Comparison of ENCODE assay signal across 9 mouse cellular contexts in genomic region chr4:6561604-6562357, GRCm38 (mm10).
A peak's percentile ranks its signal among the peaks of the same experiment; 100 is the strongest.
DNase-seq lines count a peak whose midpoint lies in the region; TF ChIP-seq lines count a peak whose summit lies in the region.
"Had no signal": no experiment of that assay in that cellular context is flagged by ENCODE, and none has a peak within 500 bp of the region (broad histone marks: within the 10 kb centered on the region; RNA-seq: fewer than 3 reads in every experiment).

No protein-coding gene starts in this region.

- DNase-seq in gastrocnemius, adult 2 months: peak; percentile 36
- DNase-seq in gastrocnemius, postnatal 36 days: no peak
- peak; percentile 48 to 50 for DNase-seq in B cell, adult 2 months
- DNase-seq in adrenal gland, postnatal 36 days: peak; percentile 15 to 32
- DNase-seq in forelimb bud, embryonic 11.5 days (ENCODE audit: low read depth, low spot score): peak; percentile 52
- peak; percentile 56 for DNase-seq in kidney, postnatal 10 days
- peak; percentile 48 for DNase-seq in lung, postnatal 36 days
- peak; percentile 64 for DNase-seq in splenic B cell, adult 2 months (ENCODE audit: low read depth, low spot score)
- DNase-seq: liver, embryonic 13.5 days had no signal

- intact Hi-C loops in gastrocnemius, adult 2 months (cut with DNase I): loop anchor here (10.0 kb wide), 1 partner anchor 1803 kb away; no protein-coding TSS in a partner anchor
- intact Hi-C loops in gastrocnemius, postnatal 36 days (cut with DNase I): loop anchor here (5.0 kb wide), 1 partner anchor 1441 kb away; no protein-coding TSS in a partner anchor

- peak overlapping the region; percentile 54 for H3K4me3 ChIP-seq in gastrocnemius, adult 2 months
- H3K4me3 ChIP-seq: liver, embryonic 13.5 days had no signal

- no peaks in the 10 kb centered on the region for H3K36me3 ChIP-seq in splenic B cell, adult 2 months (ENCODE audit: control insufficient read depth, insufficient read depth, low read length, poor library complexity, severe bottlenecking)
- H3K36me3 ChIP-seq: liver, embryonic 13.5 days had no signal

- peak; percentile 91 for TF ChIP-seq CTCF in gastrocnemius, adult 2 months (IDR thresholded peaks at IDR 0.05)

- no peaks in the 10 kb centered on the region for H3K27me3 ChIP-seq in splenic B cell, adult 2 months (ENCODE audit: control insufficient read depth, insufficient read depth, low read length, poor library complexity, severe bottlenecking)
- H3K27me3 ChIP-seq: liver, embryonic 13.5 days had no signal

- H3K27ac ChIP-seq in gastrocnemius, adult 2 months: no peak overlapping the region
- H3K27ac ChIP-seq: liver, embryonic 13.5 days had no signal

Comparison
In these comparisons a context has a peak if more than half of its experiments do, and no peak if none do; other contexts are left out.
1. DNase-seq: peak in gastrocnemius, adult 2 months (single experiment), B cell, adult 2 months (2 of 2), adrenal gland, postnatal 36 days (2 of 2), forelimb bud, embryonic 11.5 days (single experiment), kidney, postnatal 10 days (single experiment), lung, postnatal 36 days (single experiment) and splenic B cell, adult 2 months (single experiment); none in gastrocnemius, postnatal 36 days (0 of 2).